9 mouse cellular contexts compared by ENCODE assay signal in the genomic region with DNA sequence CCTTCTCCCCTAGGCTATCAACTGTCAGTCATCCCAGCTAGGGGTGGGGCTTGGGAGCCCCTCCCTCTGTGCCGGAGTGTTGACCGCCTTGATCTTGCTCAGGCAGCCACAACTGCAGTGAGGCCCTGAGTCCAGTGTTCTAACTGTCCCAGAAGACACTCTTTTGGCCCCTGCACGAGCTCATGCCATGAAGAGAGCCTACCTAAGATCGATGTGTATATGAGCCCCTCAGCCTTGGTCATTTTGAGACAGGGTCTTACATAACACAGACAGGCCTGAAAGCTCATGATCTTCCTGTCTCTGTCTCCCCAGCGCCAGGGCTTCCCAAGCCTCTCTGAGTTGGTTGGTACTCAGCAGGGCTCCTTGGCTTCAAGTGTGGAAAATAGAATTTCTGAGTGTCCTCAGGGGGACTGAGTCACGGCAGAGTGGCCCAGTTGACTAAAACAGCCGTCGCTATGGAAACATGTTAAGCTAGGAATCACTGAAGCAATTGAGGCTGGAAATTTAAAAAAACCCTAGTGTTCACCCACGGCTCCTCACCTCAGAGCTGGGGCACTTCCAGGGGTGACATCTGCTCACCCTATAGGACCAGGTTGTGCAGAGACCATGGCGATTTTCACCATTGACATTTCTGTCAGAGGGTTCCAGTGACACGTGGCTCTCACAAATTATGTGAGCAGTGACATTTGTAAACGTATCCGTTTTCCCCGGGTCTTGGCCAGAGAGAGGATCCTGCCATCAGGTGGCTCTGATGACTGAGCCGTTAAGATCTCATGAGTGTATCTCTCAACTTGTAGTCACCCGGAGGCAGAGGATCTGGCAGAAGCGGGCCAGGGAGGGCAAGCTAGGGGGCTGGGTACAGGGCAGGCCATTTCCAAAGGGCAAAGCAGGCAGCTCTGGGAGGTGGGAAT. TPM values are rescaled to one million over a fixed set of nuclear protein-coding genes. Genes with fewer than 3 reads are reported as not detected.
DNase-seq lines count a peak whose midpoint lies in the region; ATAC-seq lines count a peak whose summit lies in the region.
"Had no signal": no experiment of that assay in that cellular context is flagged by ENCODE, and none has a peak within 500 bp of the region (broad histone marks: within the 10 kb centered on the region; RNA-seq: fewer than 3 reads in every experiment).

No protein-coding gene starts in this region.

- peaks cover 7% of the 10 kb centered on the region; the same call in 1 of the 2 replicates for H3K27me3 ChIP-seq in forebrain, embryonic 10.5 days (ENCODE audit: poor library complexity, severe bottlenecking)
- no peaks in the 10 kb centered on the region for H3K27me3 ChIP-seq in forebrain, embryonic 11.5 days (ENCODE audit: control insufficient read depth, insufficient read depth, low read length)
- H3K27me3 ChIP-seq in embryonic facial prominence, embryonic 14.5 days (replicated peaks; ENCODE audit: control insufficient read depth, insufficient read depth, low read length): no peaks in the 10 kb centered on the region
- H3K27me3 ChIP-seq in hindbrain, embryonic 13.5 days: no peaks in the 10 kb centered on the region
- H3K27me3 ChIP-seq in midbrain, embryonic 13.5 days: no peaks in the 10 kb centered on the region
- H3K27me3 ChIP-seq: embryonic facial prominence, embryonic 12.5 days had no signal

- ATAC-seq in forebrain, embryonic 11.5 days (replicated peaks; ENCODE audit: low FRiP score): no peak
- ATAC-seq in embryonic facial prominence, embryonic 14.5 days (ENCODE audit: low read depth): no peak; the same call in 1 of the 2 replicates
- ATAC-seq in hindbrain, embryonic 13.5 days (ENCODE audit: low FRiP score): no peak
- ATAC-seq in midbrain, embryonic 13.5 days: peak; percentile 25

- 0 out of 2 replicates have a peak overlapping the region, but pooled peaks have one; percentile 12 for H3K27ac ChIP-seq in forebrain, embryonic 10.5 days
- no peak overlapping the region for H3K27ac ChIP-seq in forebrain, embryonic 11.5 days (ENCODE audit: low read depth, low read length)
- H3K27ac ChIP-seq in embryonic facial prominence, embryonic 14.5 days (replicated peaks; ENCODE audit: low read depth, low read length): 0 out of 2 replicates have a peak overlapping the region, but pooled peaks have one; percentile 39
- H3K27ac ChIP-seq in hindbrain, embryonic 13.5 days: peak overlapping the region; percentile 71
- H3K27ac ChIP-seq in midbrain, embryonic 13.5 days: peak overlapping the region; percentile 20
- H3K27ac ChIP-seq: embryonic facial prominence, embryonic 12.5 days had no signal

- H3K4me2 ChIP-seq in forebrain, embryonic 11.5 days (ENCODE audit: low read depth, low read length, severe bottlenecking): no peak overlapping the region
- H3K4me2 ChIP-seq in embryonic facial prominence, embryonic 14.5 days (ENCODE audit: low read depth, low read length): no peak overlapping the region
- H3K4me2 ChIP-seq in hindbrain, embryonic 13.5 days: no peak overlapping the region
- no peak overlapping the region for H3K4me2 ChIP-seq in midbrain, embryonic 13.5 days (replicated peaks)
- H3K4me2 ChIP-seq: embryonic facial prominence, embryonic 12.5 days had no signal

- peaks cover 25% of the 10 kb centered on the region for H3K4me1 ChIP-seq in forebrain, embryonic 10.5 days
- 0 out of 2 replicates have a peak, but pooled peaks cover 4% of the 10 kb centered on the region for H3K4me1 ChIP-seq in forebrain, embryonic 11.5 days (replicated peaks; ENCODE audit: control insufficient read depth, insufficient read depth, low read length)
- no peaks in the 10 kb centered on the region for H3K4me1 ChIP-seq in embryonic facial prominence, embryonic 14.5 days (ENCODE audit: control insufficient read depth, insufficient read depth, low read length)
- peaks cover 40% of the 10 kb centered on the region for H3K4me1 ChIP-seq in hindbrain, embryonic 13.5 days (replicated peaks)
- H3K4me1 ChIP-seq in midbrain, embryonic 13.5 days (replicated peaks): peaks cover 35% of the 10 kb centered on the region
- H3K4me1 ChIP-seq: embryonic facial prominence, embryonic 12.5 days had no signal

- no peak for DNase-seq in forebrain, embryonic 10.5 days (ENCODE audit: extremely low spot score, low spot score)
- no peak for DNase-seq in forebrain, embryonic 11.5 days (ENCODE audit: low spot score)
- peak; percentile 63 for DNase-seq in R1 (ENCODE audit: low read depth, low spot score)
- DNase-seq in embryonic facial prominence, embryonic 14.5 days (ENCODE audit: low spot score): peak; percentile 52
- no peak for DNase-seq in natural killer cell, adult 2 months (ENCODE audit: low spot score in 2 of 2)
- DNase-seq in spleen, adult 18-20 months: no peak

- no peaks in the 10 kb centered on the region for H3K9me3 ChIP-seq in forebrain, embryonic 10.5 days
- no peaks in the 10 kb centered on the region for H3K9me3 ChIP-seq in forebrain, embryonic 11.5 days (ENCODE audit: control insufficient read depth, low read length)
- no peaks in the 10 kb centered on the region for H3K9me3 ChIP-seq in embryonic facial prominence, embryonic 14.5 days (ENCODE audit: control insufficient read depth, low read length)
- peaks cover 4% of the 10 kb centered on the region; the same call in 1 of the 2 replicates for H3K9me3 ChIP-seq in hindbrain, embryonic 13.5 days
- H3K9me3 ChIP-seq in midbrain, embryonic 13.5 days: no peaks in the 10 kb centered on the region
- H3K9me3 ChIP-seq: embryonic facial prominence, embryonic 12.5 days had no signal

- peaks cover 79% of the 10 kb centered on the region for H3K36me3 ChIP-seq in forebrain, embryonic 10.5 days (replicated peaks)
- H3K36me3 ChIP-seq in forebrain, embryonic 11.5 days (ENCODE audit: control insufficient read depth, insufficient read depth, low read length): no peaks in the 10 kb centered on the region
- peaks cover 93% of the 10 kb centered on the region for H3K36me3 ChIP-seq in embryonic facial prominence, embryonic 14.5 days (ENCODE audit: control insufficient read depth, insufficient read depth, low read length)
- H3K36me3 ChIP-seq in hindbrain, embryonic 13.5 days: peaks cover 59% of the 10 kb centered on the region
- H3K36me3 ChIP-seq in midbrain, embryonic 13.5 days: peaks cover 50% of the 10 kb centered on the region

- no peak overlapping the region for H3K9ac ChIP-seq in forebrain, embryonic 11.5 days (ENCODE audit: low read length)
- 0 out of 2 replicates have a peak overlapping the region, but pooled peaks have one; percentile 14 for H3K9ac ChIP-seq in embryonic facial prominence, embryonic 14.5 days (ENCODE audit: low read depth, low read length)
- no peak overlapping the region for H3K9ac ChIP-seq in hindbrain, embryonic 13.5 days
- no peak overlapping the region for H3K9ac ChIP-seq in midbrain, embryonic 13.5 days (replicated peaks)
- H3K9ac ChIP-seq: embryonic facial prominence, embryonic 12.5 days had no signal

- H3K4me3 ChIP-seq in forebrain, embryonic 10.5 days: no peak overlapping the region
- H3K4me3 ChIP-seq in forebrain, embryonic 11.5 days (ENCODE audit: low read depth, low read length): no peak overlapping the region
- no peak overlapping the region for H3K4me3 ChIP-seq in embryonic facial prominence, embryonic 14.5 days (ENCODE audit: low read depth, low read length)
- H3K4me3 ChIP-seq in hindbrain, embryonic 13.5 days: no peak overlapping the region
- no peak overlapping the region for H3K4me3 ChIP-seq in midbrain, embryonic 13.5 days (replicated peaks)
- H3K4me3 ChIP-seq: embryonic facial prominence, embryonic 12.5 days had no signal

- WGBS in forebrain, embryonic 10.5 days: 80% methylated on average over 17 of the region's 17 CpGs
- WGBS in forebrain, embryonic 11.5 days: 69% methylated on average over 17 of the region's 17 CpGs
- WGBS in embryonic facial prominence, embryonic 14.5 days: 67% methylated on average over 17 of the region's 17 CpGs
- WGBS in hindbrain, embryonic 13.5 days: 48% methylated on average over 17 of the region's 17 CpGs
- WGBS in midbrain, embryonic 13.5 days: 54% methylated on average over 17 of the region's 17 CpGs

RNA-seq across cellular contexts. Expression of a gene that starts 50.7 kb away (rescaled TPM):
- polyA plus RNA-seq in forebrain, embryonic 10.5 days (2016; fragmentation: Nextera tagmentation; extraction: Ambion mirVana): 36.5 and 37.2 TPM in 2 replicates
- 57.3 and 57.6 TPM in 2 replicates for polyA plus RNA-seq in forebrain, embryonic 11.5 days (2014; fragmentation: Nextera tagmentation; extraction: Ambion mirVana)
- 33.9 and 35.4 TPM in 2 replicates for polyA plus RNA-seq in embryonic facial prominence, embryonic 14.5 days (2014; fragmentation: Nextera tagmentation; extraction: Ambion mirVana)
- 48.7 and 53.1 TPM in 2 replicates for polyA plus RNA-seq in hindbrain, embryonic 13.5 days (2015; fragmentation: Nextera tagmentation; extraction: Ambion mirVana)
- 50.1 and 55.5 TPM in 2 replicates for polyA plus RNA-seq in midbrain, embryonic 13.5 days (2015; fragmentation: Nextera tagmentation; extraction: Ambion mirVana)

Comparison
In these comparisons a context has a peak if more than half of its experiments do, and no peak if none do; other contexts are left out.
1. DNase-seq: peak in R1 (single experiment) and embryonic facial prominence, embryonic 14.5 days (single experiment); none in forebrain, embryonic 10.5 days (single experiment), forebrain, embryonic 11.5 days (single experiment), natural killer cell, adult 2 months (0 of 2) and spleen, adult 18-20 months (0 of 2).